Mouse (Mus musculus): ENCODE results near the gene Celf2. TPM values are rescaled to one million over a fixed set of nuclear protein-coding genes. Genes with fewer than 3 reads are reported as not detected.

Celf2 gene
- total RNA-seq, 2 experiments from 2014 or later, result 518 to 531 TPM

DNA sequence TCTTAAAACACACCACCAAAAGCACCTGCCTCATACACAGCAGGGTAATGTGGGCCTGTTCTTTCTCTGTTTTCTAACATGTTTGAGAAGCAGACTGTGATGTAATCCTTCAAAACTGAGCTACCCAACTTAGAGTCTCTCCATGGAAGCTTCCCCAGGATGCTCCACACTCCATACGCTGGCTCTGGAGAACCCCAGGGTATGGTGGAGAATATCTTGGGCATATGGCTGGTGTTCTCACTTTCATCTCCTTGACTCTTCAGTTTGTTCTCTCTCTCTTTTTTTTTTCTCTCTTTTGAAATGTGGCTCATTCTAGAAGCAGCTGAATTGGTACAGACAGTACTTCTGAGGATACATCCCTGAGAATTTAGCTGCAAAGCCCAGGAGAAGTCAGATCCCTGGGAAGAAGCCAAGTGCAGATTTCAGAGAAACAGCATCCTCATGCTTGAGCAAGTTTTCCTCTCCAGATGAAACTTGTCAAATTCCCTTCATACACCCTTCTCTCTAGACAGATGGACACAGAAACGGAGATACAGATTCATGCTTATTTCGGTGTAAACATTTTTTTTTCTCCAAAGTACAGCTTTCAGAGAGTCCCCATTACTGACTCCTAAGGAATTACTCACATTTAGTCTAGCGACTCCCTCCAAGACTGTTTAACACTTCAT, 581.5 kb downstream of the Celf2 start:
- DNase-seq (ENCODE audit: low spot score in 2 of 2), result no peak

DNA sequence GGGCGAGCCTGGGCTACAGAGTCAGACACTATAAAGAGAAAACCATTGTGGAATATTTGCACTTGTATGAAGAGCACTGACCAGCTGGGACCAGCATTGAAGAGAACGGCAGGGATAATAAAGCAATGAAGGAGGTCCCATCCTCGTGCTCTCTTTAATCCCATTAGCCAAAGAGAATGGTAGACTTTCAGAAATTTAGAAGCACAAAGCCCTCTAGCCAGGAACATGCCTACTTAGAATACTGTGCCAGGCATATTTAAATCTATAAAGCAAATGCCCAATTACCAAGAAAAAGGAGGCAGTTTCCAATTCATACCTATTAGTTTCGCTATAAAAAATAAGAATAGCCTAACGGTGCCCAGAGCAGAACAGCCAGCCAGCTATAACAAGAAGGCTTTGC, 583.9 kb downstream of the Celf2 start:
- no peak for DNase-seq (ENCODE audit: low spot score in 2 of 2)

GRCm38 (mm10) chr2:6923738-6924474, 585.5 kb downstream of the Celf2 start:
- DNase-seq (ENCODE audit: low spot score in 2 of 2), result no peak

DNA sequence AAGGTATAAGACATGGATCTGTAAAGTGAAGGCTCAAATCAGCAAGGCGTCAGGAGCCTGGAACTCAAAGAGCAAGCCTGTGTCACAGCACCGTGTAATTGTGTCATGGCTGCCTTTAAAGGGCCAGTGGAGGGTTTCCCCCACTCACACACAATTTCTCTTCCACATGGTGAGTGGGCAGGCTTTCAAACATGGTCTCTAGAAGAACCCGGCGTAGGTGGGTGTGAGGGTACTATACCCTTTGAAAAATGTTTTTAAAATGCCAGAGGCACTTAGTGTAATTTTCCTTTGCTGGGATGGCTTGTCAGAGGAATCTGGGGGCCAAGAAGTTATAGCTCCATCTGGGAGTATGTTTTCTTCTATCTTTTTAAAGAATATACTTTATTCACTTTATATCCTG, 594.0 kb downstream of the Celf2 start:
- no peak for DNase-seq (ENCODE audit: low spot score in 2 of 2)

DNA sequence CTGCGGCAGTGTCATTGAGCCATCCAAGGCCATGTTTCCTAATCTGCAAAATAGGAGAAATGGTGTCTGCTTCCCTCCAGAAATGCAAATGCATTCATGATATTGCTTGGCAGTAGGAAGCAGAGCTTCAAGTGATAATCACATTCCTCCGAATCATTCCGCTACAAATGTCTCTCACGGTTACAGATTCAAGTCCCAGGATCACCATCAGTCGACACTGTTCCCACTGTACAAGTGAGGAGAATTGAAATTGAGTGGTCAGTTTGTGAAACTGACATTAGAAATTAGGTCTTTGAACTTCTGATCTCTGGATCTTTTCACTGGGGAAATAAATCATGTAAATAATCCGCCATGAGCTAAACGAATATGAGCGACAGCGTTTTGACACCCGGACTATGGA, 596.0 kb downstream of the Celf2 start:
- DNase-seq (ENCODE audit: low spot score in 2 of 2), result no peak

DNA sequence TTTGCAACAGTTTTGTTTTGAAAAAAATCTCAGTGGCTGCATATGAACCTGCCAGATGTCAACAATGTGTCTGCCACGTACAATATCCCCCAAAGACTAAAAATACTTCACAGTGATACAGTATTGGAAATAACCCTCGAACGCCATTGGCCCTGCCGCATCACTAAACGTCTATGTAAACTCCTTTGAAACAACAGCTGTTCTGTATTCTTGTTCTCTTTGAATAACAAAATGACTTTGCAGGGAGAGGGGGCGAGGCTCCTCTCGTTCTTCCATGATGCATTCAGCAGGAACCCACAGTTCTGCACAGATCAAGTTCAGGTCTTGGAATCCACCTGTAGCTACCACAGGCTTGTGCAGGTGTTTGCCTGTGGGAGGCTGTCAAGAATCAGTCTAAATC, 597.4 kb downstream of the Celf2 start:
- DNase-seq (ENCODE audit: low spot score in 2 of 2), result peak; percentile 38 to 47

DNA sequence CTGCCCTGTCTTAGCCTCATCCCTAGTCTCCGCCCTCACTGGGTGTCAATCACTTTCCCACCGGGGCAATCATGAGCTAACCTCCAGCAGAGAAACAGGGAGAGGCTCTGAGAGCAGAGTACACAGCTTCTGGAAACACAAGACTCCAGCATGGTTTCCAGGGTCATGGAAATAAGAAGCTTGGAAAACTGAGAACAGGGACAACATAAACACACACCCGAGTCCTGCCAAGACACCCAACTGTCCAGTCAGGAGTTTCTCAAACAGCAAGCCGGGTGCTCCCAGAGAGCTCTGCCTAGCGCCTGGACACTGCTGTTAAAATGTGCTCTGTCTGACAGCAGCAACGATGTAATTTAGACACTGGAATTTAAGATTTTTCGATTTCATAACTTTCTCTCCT, 599.4 kb downstream of the Celf2 start:
- no peak for DNase-seq (ENCODE audit: low spot score in 2 of 2)

DNA sequence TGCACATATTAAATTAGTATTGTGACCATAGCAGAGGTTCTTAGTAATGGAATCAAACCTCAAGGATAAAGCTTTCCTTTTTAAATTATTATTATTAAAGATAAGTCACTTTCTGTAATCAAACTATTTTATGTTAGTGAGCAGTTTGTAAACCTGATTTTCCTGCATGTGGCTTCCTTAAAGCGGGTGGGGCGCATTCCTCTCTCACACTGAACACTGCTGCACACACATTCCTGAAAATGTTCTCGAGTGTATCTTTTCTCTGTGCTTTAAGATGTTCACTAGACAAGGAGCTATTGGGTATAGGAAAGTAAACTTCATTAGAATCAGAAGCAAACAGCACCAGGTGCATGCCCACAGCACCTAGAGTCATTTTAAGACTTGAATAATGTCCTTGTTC, 605.0 kb downstream of the Celf2 start:
- DNase-seq (ENCODE audit: low spot score in 2 of 2), result no peak

DNA sequence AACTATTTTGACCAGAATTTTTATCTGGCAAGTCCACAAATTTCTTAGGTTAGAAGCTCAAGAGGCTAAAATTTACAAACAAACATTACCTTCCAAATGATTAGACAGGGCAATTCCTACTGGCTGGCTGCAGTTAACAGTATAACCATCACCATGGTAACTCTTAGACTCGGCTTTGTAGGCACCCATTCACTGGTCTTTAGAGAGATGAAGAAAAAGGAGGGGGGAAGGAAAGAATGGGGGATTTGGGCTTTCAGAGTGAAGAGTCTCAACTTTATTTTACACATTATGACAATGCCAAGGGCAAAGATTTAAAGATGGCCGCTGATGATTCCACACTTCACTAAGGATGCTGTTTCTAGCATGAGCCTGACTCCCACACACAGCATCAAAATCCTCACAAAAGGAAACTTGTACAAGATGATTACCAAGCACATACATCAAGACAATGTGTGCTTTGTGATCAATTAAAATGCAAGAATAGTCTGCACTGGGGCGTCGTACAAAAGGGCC, 606.1 kb downstream of the Celf2 start:
- DNase-seq (ENCODE audit: low spot score in 2 of 2), result no peak

DNA sequence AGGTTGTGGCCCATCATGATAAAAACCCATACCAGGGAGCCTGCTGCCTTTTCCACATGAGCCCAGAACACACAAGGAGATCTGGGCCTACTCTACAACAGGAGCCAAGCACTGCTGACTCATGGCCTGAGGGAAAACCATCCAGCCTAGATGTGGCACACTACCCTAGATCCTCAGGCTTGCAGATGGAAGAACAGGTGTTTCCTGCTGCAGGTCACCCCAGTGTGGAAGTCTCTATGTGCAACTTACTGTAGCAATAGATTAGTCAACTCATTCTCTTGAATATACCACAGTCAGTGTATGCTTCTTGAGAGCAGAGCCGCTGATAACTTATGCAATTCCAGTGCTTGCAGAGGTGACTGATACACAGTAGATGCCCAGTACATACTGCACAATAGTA, 612.5 kb downstream of the Celf2 start:
- DNase-seq (ENCODE audit: low spot score in 2 of 2), result no peak

GRCm38 (mm10) chr2:6893597-6893996, 615.8 kb downstream of the Celf2 start:
- DNase-seq (ENCODE audit: low spot score in 2 of 2), result no peak

DNA sequence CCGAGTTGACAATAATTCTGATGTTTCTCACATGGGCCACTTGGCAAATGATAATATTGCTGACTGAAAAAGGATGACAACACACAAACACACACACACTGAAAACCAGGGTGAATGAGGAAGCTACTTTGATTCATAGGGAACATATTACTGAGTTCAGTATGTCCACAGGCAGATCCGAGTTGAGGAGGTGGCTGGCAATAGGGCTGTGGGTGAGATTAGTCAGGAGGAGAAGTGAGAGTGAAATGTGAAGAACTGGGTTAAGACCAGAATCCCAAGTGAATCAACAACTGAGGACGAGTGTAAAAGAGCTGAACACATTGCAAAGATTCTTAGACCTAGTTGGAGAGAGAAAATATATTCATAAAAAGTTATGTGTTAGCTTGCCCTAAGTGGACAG, 616.3 kb downstream of the Celf2 start:
- no peak for DNase-seq (ENCODE audit: low spot score in 2 of 2)

DNA sequence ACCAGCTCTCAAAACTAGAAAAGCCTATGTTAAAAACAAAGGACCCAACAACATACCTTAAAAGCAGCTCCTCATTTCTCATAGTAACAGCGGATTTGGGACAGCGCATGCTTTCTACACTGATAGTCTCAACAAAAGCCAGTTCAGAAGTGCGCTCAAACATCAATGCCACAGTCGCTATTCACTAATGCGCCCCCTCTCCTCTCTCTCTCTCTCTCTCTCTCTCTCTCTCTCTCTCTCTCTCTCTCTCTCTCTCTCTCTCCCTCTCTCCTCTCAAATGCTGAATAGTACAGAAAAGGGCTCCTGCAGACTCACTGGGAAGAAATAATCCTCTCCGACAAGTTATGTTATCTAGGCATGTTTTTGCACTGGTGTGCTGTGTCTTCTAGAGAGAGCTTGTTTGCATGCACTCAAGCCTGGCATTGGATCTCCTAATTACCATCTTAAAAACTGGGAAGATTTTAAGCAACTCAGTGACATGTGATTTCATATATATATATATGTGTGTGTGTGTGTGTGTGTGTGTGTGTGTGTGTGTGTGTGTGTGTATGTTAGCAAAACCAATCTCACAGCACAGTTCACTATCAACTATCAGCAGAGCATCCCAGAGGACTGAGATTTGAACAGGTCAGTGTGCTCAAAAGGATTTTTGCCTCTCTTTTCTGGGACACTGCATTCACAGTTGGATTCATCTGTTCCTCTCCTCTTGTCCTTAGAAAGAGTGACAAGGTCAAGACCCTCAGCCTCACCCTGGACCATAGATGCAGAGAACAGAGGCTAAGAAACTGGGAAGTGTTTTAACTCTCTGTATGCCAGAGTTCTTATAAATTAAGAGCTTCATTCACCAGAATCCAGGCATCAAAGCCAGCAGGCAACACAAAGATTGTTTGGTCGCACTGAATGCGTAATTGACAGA, 624.3 kb downstream of the Celf2 start:
- no peak for DNase-seq (ENCODE audit: low spot score in 2 of 2)

GRCm38 (mm10) chr2:6883996-6884795, 625.2 kb downstream of the Celf2 start:
- peak in 1 of 2 experiments; percentile 50 for DNase-seq (ENCODE audit: low spot score in 2 of 2)

GRCm38 (mm10) chr2:6882236-6882885, 627.0 kb downstream of the Celf2 start:
- no peak for DNase-seq (ENCODE audit: low spot score in 2 of 2)

DNA sequence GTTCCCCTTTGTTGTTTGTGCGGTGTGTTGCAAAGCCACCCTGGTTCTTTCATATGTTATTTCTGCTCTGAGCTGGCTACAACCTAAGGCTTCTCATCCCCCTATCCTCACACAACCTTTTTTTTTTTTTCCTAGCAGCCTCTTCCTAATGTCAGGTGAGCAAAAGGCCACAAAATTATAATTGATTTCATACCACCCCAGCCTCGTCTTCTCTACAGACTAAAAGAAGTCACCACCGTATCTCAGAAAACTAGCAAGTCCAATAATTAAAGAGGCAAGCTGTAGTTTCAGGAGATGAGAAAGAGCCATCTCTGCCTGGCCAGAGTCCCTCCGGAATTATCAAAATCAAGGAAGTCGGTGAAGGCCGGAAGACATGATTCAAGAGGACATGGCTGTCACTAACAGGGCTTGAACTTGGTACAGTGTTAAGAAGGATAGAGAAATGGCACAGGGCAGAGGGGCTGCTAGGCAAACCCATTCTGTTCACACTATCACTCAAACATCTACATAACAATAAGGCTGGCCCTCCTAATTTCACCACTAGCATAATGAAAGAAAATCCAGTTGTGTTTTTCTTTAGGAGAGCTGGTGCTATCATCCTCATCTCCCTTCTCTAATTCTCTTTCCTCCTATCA, 628.3 kb downstream of the Celf2 start:
- no peak for DNase-seq (ENCODE audit: low spot score in 2 of 2)

DNA sequence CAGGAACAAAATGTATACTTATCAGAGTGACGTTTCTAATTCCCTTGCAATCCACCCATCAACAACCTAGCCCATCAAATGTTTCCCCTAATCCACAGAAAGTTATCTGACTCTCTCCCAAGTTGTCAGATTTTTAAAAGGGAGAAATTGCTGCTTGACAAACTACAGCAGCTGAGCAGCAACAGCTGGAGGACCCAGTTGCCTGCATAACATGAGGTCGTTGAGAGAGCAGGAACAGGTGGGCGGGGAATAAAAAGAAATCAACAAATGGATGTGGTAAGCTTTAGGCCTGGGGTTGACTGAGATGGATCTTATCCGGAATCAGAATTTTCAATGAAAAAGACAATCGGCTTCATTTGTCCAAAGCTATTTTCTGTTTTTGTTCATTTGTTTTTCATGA, 632.3 kb downstream of the Celf2 start:
- DNase-seq (ENCODE audit: low spot score in 2 of 2), result no peak

GRCm38 (mm10) chr2:6876547-6876946, 632.8 kb downstream of the Celf2 start:
- DNase-seq (ENCODE audit: low spot score in 2 of 2), result no peak

GRCm38 (mm10) chr2:6875071-6875611, 634.2 kb downstream of the Celf2 start:
- DNase-seq (ENCODE audit: low spot score in 2 of 2), result no peak
